Mouse (Mus musculus) yolk sac, embryonic 10.5 days (tissue): ENCODE data around the gene Fgfr1op2.
"Not testable (repeated sequence)": the region's sequence is repeated elsewhere in the genome, so short reads cannot be mapped to it uniquely, and the experiment has no call there.

Experiments used
- DNase-seq: peaks from one replicate; pipeline ENCODE4 v3.0.0-alpha.2; 2017; ENCODE audit warnings: low spot score

Fgfr1op2 gene

DNA sequence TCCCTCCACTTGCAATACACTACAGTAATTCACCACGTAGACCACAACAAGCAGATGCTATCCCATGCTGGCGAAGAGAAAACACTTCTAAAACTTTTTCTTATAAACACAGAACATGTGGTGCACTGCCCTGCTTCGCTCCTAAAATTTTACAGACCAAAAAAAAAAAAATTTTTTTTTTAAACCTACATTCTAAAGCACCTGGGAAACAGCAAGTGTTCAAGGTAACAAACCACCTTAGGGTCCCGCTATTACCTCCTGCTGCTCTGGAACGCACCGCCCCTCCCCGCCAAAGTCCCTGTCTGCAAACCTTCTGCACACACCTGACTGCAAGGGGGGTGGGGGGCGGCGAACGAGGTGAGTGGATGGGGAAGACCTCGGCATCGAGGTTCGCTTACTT is at the start of gene Fgfr1op2:
Gene Fgfr1op2 (plus strand): TSS at position 301 of the 400 bp plus-strand sequence.
- no peak for DNase-seq

- no peak for DNase-seq
Measured at GRCm38 (mm10) chr6:146527537-146527936, 49.5 kb upstream of the Fgfr1op2 start.

DNA sequence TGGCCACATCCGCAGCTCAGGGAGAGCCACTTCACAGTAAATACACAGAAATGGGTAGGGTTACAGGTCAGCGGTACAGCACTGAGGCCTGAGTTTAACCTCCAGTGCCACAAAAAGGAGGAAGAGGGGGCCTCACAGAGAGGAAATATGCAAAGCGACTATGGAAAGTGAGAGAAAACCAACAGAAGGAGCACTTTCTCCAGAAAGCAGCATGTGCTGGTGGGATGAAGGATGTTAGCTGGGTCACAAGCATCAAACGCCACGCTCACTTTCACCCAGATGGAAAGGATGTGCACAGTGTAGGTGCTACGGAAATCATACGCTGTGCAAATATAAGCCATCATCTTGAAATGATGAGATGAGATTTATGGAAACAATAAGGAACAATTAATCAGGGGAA is 46.6 kb upstream of the Fgfr1op2 start:
- no peak for DNase-seq

- DNase-seq, result peak; percentile 44
Measured at GRCm38 (mm10) chr6:146530769-146531168, 46.2 kb upstream of the Fgfr1op2 start.

DNA sequence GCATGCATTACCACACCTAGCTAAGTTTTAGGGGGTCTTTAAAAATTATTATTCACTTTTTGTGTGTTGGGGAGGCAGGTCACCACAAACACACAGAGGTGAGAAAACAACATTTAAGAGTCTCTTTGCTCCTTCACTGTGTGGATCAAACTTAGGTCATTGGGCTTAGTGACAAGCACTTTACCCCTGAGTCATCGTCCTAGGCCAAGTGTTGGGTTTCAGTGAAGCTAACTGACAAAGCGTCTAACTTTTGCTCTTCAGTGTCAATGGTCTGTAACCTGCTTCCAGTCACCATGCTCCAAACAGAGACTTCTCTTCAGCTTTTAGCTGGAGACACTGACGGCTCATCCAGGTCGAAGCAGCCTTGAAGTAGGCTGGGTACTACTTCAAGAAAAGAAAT is 43.9 kb upstream of the Fgfr1op2 start:
- no peak for DNase-seq

DNA sequence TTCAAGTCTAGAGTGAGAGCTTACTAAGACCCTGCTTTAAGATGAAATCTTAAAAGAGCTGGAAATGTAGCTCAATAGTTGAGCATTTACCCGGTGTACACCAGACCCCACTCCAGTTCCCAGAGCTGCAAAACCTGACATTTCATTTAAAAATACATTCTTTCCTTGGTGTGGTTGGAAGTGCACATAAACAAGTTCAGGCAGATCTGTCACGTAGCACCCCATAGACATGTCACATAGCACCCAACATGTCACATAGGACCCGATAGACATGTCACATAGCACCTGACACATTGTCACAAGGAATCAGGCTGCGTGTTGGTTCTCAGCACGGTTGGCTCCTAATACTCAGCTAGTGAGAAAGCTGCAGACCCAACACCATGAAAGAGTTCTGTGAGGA is 41.5 kb upstream of the Fgfr1op2 start:
- DNase-seq, result no peak

DNA sequence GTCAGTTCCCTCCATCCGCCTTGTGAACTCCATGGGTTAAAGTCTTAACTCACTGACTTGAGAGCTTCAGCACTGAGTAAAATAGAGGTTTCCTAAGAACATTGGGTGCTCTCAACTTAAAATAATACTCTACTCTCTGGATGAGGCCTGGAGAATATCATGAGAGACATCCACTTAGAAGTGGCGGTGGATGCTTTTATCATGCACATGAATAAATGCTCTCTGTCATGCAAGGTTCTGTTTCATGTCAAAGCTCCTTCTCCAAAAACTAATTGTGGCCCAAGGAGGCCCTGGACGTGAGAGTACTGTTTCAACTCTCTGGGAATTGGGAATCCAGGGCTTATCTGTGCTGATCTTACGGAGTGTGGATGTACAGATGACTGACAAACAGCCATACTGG is 39.9 kb upstream of the Fgfr1op2 start:
- DNase-seq, result no peak

- no peak for DNase-seq
Measured at GRCm38 (mm10) chr6:146538071-146538470, 38.9 kb upstream of the Fgfr1op2 start.

- DNase-seq, result no peak
Measured at GRCm38 (mm10) chr6:146538661-146539060, 38.3 kb upstream of the Fgfr1op2 start.

DNA sequence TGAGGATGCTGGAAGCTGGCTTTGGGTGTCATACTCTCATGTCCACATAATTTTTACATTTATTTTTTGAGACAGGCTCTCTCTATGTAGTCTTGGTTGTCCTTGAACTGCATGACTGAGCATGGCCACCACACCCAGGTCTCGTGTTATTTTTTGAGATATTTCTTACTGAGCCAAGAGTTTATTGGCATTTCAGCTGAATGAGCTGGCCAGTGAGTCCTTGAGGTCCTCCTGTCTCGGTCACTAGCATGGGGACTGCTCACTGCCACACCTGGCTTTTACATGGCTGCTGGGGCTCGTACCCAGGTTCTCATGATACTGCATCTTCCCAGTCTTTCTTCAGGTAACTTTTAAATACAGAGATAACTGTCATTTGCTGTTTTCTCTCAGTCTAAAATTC is 36.6 kb upstream of the Fgfr1op2 start:
- no peak for DNase-seq

DNA sequence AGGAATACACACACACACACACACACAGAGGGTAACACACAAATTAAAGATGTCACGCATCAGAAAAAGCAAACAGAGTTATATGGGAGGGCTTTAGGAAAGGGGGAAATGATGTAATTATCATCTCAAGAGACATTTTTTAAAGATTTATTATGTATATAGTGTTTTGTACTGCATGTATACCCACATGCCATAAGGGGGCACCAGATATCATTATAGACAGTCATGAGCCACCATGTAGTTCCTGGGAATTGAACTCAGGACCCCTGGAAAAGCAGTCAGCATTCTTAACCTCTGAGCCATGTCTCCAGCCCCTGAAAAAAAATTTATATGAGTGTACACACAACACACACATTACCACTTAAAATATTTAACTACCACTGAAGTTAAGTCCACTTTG is 32.4 kb upstream of the Fgfr1op2 start:
- DNase-seq, result no peak

DNA sequence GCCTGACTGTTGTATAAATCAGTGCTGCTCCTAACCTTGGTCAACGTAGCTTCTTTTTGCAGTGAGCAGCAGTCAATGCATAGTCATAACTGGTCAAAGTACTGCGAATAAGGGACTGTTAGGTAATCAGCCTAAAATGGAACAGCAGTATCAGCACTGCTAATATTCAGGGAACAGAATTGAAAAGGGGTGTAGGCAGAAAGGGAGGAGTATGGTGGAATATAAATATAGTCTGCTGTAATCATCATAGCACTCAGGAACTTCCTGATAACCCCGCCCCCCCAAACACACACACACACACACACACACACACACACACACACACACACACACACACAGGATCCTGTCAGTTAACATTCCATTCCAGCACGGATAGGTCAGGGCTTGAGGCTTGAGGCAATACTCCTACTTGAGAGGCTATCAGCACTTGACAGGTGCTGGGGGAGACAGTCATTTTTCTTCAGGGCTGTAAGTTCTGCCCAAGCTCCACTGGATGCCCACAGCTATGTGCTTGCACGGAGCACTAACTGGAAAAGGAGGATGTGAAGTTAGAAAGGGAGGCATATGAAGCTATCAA is 31.6 kb upstream of the Fgfr1op2 start:
- DNase-seq, result no peak

- no peak for DNase-seq
Measured at GRCm38 (mm10) chr6:146550421-146550820, 26.6 kb upstream of the Fgfr1op2 start.

DNA sequence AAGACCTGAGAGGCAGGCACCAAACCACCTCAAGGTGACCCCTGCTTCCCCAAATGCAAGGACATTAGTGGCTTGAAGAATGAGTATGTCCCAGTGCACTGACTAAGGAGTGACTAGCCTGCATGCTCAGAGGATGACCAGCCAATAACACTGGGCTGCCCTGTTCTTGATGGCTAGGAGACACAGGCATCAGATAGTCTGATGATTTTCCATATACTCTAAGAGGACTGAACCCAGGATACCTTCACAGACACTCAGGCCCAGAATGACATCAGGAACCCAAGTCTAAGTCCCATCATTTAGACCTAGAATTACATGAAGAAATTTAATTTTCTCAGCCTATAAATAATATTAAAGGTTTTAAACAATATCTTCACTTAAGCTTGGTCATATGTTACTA is 25.7 kb upstream of the Fgfr1op2 start:
- no peak for DNase-seq

- not testable (repeated sequence) for DNase-seq
Measured at GRCm38 (mm10) chr6:146562461-146562860, 14.5 kb upstream of the Fgfr1op2 start.

- no peak for DNase-seq
Measured at GRCm38 (mm10) chr6:146572073-146572472, 4.9 kb upstream of the Fgfr1op2 start.

- peak; percentile 97 for DNase-seq
Measured at GRCm38 (mm10) chr6:146577310-146578109, 507 bp downstream of the Fgfr1op2 start, which contains the start of gene Ints13. Ints13 (minus strand) TSS chr6:146577835.

GRCm38 (mm10) chr6:146578111-146578531 is 1.1 kb downstream of the Fgfr1op2 start:
- DNase-seq, result no peak

DNA sequence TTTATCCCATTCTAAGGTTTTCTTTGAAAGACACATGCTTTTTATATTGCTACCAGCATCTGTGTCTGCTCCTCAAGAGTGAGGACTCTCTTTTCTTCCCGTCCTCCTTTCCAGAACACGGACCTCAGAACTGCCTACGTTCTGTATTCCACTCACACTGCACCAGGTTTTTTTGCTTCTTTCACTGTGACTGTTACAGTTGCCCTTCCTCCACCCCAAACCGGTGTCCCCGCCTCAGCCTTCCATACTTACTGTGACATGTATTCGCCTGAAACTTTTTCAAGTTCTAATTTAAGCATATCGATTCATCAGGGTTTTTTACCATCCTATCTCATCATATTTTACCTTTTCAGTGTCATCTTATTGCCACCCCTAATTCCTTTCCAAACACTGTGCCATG is 1.6 kb downstream of the Fgfr1op2 start:
- no peak for DNase-seq

- DNase-seq, result no peak
Measured at GRCm38 (mm10) chr6:146580381-146580926, 3.5 kb downstream of the Fgfr1op2 start.

GRCm38 (mm10) chr6:146583366-146584046 is 6.5 kb downstream of the Fgfr1op2 start:
- DNase-seq, result no peak

- DNase-seq, result no peak
Measured at GRCm38 (mm10) chr6:146585134-146585533, 8.1 kb downstream of the Fgfr1op2 start.

DNA sequence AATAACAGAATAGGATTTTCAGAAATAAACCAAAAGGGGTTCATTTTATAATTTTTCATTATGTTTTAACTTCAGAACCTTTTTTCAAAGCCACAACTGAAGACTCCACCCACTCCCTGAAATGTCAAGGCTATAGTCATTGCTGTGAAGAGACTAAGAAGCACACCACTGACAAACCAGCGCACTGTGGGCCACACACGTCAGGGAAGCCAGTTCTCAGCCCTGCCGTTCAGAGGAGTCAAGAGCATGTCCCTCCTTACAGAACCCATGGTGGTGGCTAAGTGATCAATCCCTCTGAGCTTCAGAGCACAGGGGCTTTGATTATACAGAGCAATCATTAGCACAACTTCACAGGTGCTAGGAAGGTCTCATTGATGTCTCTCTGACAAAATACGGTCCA is 25.6 kb downstream of the Fgfr1op2 start:
- DNase-seq, result no peak
